Mouse (Mus musculus): Measurements from ENCODE around the gene Det1. TPM values are rescaled to one million over a fixed set of nuclear protein-coding genes. Genes with fewer than 3 reads are reported as not detected.

Gene Det1
- total and polyA plus RNA-seq, 3 experiments: 15.8 to 16.8 TPM; not detected in 1

DNA sequence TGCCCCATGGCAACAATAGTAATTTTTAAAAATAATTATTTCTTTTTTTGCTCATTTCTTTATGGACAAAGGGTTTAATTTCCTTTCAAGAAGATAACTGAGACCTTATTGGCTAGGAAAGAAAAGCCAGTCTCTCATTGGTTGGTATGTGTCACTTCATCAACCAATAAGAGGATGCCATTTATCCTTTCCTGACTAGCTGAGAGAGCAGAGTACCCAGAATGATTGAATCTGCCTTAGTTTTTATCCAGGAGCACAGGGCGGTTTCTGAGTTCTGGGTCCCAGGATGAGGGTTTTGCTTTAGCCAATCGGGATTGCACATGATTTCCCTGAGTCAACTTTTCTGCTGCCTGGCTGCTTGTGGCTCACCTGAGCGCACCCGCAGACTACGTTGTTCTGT is 38.3 kb upstream of the Det1 start:
- Histone ChIP-seq H3K27ac (ENCODE audit: control insufficient read depth, low read depth, low read length) (no peak overlapping the region), H3K9me3 (replicated peaks; ENCODE audit: insufficient read depth, low read length) (no peaks in the 10 kb centered on the region), H3K27me3 (ENCODE audit: control insufficient read depth in 1 of 2, insufficient read depth in 2 of 2, low read length in 2 of 2) (peaks cover under 1 to 3% of the 10 kb centered on the region in 2 experiments; a peak in 3 of 4 replicates), H3K79me2 (ENCODE audit: control insufficient read depth, insufficient read depth, low read length, poor library complexity) (no peaks in the 10 kb centered on the region), H3K4me1 (ENCODE audit: control insufficient read depth in 1 of 2, insufficient read depth in 2 of 2, low read length in 2 of 2) (no peaks in the 10 kb centered on the region), H3K9ac (ENCODE audit: control insufficient read depth, low read depth, low read length, poor library complexity, severe bottlenecking) (no peak overlapping the region), H3K4me3 (ENCODE audit: control insufficient read depth in 1 of 2, insufficient read depth in 1 of 2, low read depth in 2 of 2, low read length in 2 of 2) (no peak overlapping the region), H3K36me3 (ENCODE audit: control insufficient read depth in 1 of 2, insufficient read depth in 2 of 2, low read length in 2 of 2) (no peaks in the 10 kb centered on the region)
- TF ChIP-seq JUND (IDR thresholded peaks at IDR 0.05; ENCODE audit: low read depth, low read length): no peak
- no peak for DNase-seq (ENCODE audit: low read depth, low spot score)

GRCm38 (mm10) chr7:78884139-78884538 is 37.1 kb upstream of the Det1 start:
- no peaks in the 10 kb centered on the region for H3K79me2 ChIP-seq (ENCODE audit: control insufficient read depth, insufficient read depth, low read length, poor library complexity)
- H3K27ac ChIP-seq (ENCODE audit: control insufficient read depth, low read depth, low read length): no peak overlapping the region
- H3K36me3 ChIP-seq (ENCODE audit: control insufficient read depth in 1 of 2, insufficient read depth in 2 of 2, low read length in 2 of 2): no peaks in the 10 kb centered on the region
- no peak for DNase-seq (ENCODE audit: low read depth, low spot score)
- TF ChIP-seq USF1 (IDR thresholded peaks at IDR 0.05; ENCODE audit: low read depth, low read length) (no peak), UBTF (IDR thresholded peaks at IDR 0.05; ENCODE audit: borderline replicate concordance, insufficient read depth, low read depth, low read length) (no peak), EP300 (IDR thresholded peaks at IDR 0.05; ENCODE audit: low read depth in 1 of 2, low read length in 2 of 2) (no peak), KAT2A (conservative IDR thresholded peaks at IDR 0.05; ENCODE audit: low read depth, low read length) (no peak), E2F4 (IDR thresholded peaks at IDR 0.05; ENCODE audit: borderline replicate concordance, low read depth, low read length) (no peak), HCFC1 (IDR thresholded peaks at IDR 0.05; ENCODE audit: low read depth, low read length) (no peak), NELFE (IDR thresholded peaks at IDR 0.05; ENCODE audit: low read depth, low read length) (no peak), GABPA (IDR thresholded peaks at IDR 0.05; ENCODE audit: low read depth, low read length) (no peak), TCF12 (IDR thresholded peaks at IDR 0.05; ENCODE audit: low read depth, low read length) (no peak), POLR2AphosphoS5 (IDR thresholded peaks at IDR 0.05; ENCODE audit: borderline replicate concordance, low read depth, low read length) (no peak)
- H3K4me1 ChIP-seq (ENCODE audit: control insufficient read depth in 1 of 2, insufficient read depth in 2 of 2, low read length in 2 of 2): no peaks in the 10 kb centered on the region
- no peaks in the 10 kb centered on the region for H3K9me3 ChIP-seq (replicated peaks; ENCODE audit: insufficient read depth, low read length)
- peaks cover 3 to 6% of the 10 kb centered on the region in 2 experiments; a peak in 3 of 4 replicates for H3K27me3 ChIP-seq (ENCODE audit: control insufficient read depth in 1 of 2, insufficient read depth in 2 of 2, low read length in 2 of 2)
- H3K4me3 ChIP-seq (ENCODE audit: control insufficient read depth in 1 of 2, insufficient read depth in 1 of 2, low read depth in 2 of 2, low read length in 2 of 2): no peak overlapping the region
- H3K9ac ChIP-seq (ENCODE audit: control insufficient read depth, low read depth, low read length, poor library complexity, severe bottlenecking): no peak overlapping the region

GRCm38 (mm10) chr7:78883726-78884060 is 36.6 kb upstream of the Det1 start:
- no peak overlapping the region for H3K27ac ChIP-seq (ENCODE audit: control insufficient read depth, low read depth, low read length)
- H3K9ac ChIP-seq (ENCODE audit: control insufficient read depth, low read depth, low read length, poor library complexity, severe bottlenecking): no peak overlapping the region
- no peak for TF ChIP-seq ZNF384 (IDR thresholded peaks at IDR 0.05; ENCODE audit: low read depth, low read length)
- TF ChIP-seq POLR2AphosphoS2 (IDR thresholded peaks at IDR 0.05; ENCODE audit: low read length): no peak
- TF ChIP-seq TBP (IDR thresholded peaks at IDR 0.05; ENCODE audit: low read depth, low read length): no peak
- no peak for TF ChIP-seq SIN3A (IDR thresholded peaks at IDR 0.05; ENCODE audit: low read length)
- no peak for TF ChIP-seq E2F4 (IDR thresholded peaks at IDR 0.05; ENCODE audit: borderline replicate concordance, low read depth, low read length)
- no peak for TF ChIP-seq USF1 (IDR thresholded peaks at IDR 0.05; ENCODE audit: low read depth, low read length)
- TF ChIP-seq ZC3H11A (IDR thresholded peaks at IDR 0.05; ENCODE audit: low read depth, low read length): no peak
- no peak for TF ChIP-seq MYB (IDR thresholded peaks at IDR 0.05; ENCODE audit: low read depth, low read length)
- TF ChIP-seq ELF1 (IDR thresholded peaks at IDR 0.05; ENCODE audit: low read depth, low read length): no peak
- TF ChIP-seq BHLHE40 (IDR thresholded peaks at IDR 0.05; ENCODE audit: borderline replicate concordance, low read depth, low read length): no peak
- TF ChIP-seq TAL1 (IDR thresholded peaks at IDR 0.05; ENCODE audit: low read length): no peak
- no peak for TF ChIP-seq MAZ (IDR thresholded peaks at IDR 0.05; ENCODE audit: low read depth, low read length)
- TF ChIP-seq MXI1 (IDR thresholded peaks at IDR 0.05; ENCODE audit: low read depth, low read length): no peak
- no peak for TF ChIP-seq CTCF (IDR thresholded peaks at IDR 0.05 in 2 of 3, conservative IDR thresholded peaks at IDR 0.05 in 1 of 3; ENCODE audit: control insufficient read depth in 1 of 3, insufficient read depth in 1 of 3, low read depth in 2 of 3, low read length in 3 of 3, poor library complexity in 1 of 3, severe bottlenecking in 1 of 3)
- TF ChIP-seq MAX (IDR thresholded peaks at IDR 0.05; ENCODE audit: low read length): no peak
- TF ChIP-seq CHD1 (IDR thresholded peaks at IDR 0.05; ENCODE audit: low read depth, low read length): no peak
- no peak for TF ChIP-seq GATA1 (IDR thresholded peaks at IDR 0.05; ENCODE audit: low read depth, low read length)
- TF ChIP-seq ETS1 (IDR thresholded peaks at IDR 0.05; ENCODE audit: low read depth, low read length): no peak
- no peaks in the 10 kb centered on the region for H3K36me3 ChIP-seq (ENCODE audit: control insufficient read depth in 1 of 2, insufficient read depth in 2 of 2, low read length in 2 of 2)
- H3K4me1 ChIP-seq (ENCODE audit: control insufficient read depth in 1 of 2, insufficient read depth in 2 of 2, low read length in 2 of 2): no peaks in the 10 kb centered on the region
- H3K4me3 ChIP-seq (ENCODE audit: control insufficient read depth in 1 of 2, insufficient read depth in 1 of 2, low read depth in 2 of 2, low read length in 2 of 2): no peak overlapping the region
- no peak for DNase-seq (ENCODE audit: low read depth, low spot score)
- H3K9me3 ChIP-seq (replicated peaks; ENCODE audit: insufficient read depth, low read length): no peaks in the 10 kb centered on the region
- H3K79me2 ChIP-seq (ENCODE audit: control insufficient read depth, insufficient read depth, low read length, poor library complexity): no peaks in the 10 kb centered on the region
- H3K27me3 ChIP-seq (ENCODE audit: control insufficient read depth in 1 of 2, insufficient read depth in 2 of 2, low read length in 2 of 2): peaks cover 3 to 6% of the 10 kb centered on the region in 2 experiments; a peak in 3 of 4 replicates

All from MEL (cell line).